ENCODE assay signal across 9 mouse cellular contexts in genomic region chr15:6386961-6387728, GRCm38 (mm10). TPM values are rescaled to one million over a fixed set of nuclear protein-coding genes. Genes with fewer than 3 reads are reported as not detected.
DNase-seq lines count a peak whose midpoint lies in the region; ATAC-seq and TF ChIP-seq lines count a peak whose summit lies in the region.
"Had no signal": no experiment of that assay in that cellular context is flagged by ENCODE, and none has a peak within 500 bp of the region (broad histone marks: within the 10 kb centered on the region; RNA-seq: fewer than 3 reads in every experiment).

No protein-coding gene starts in this region.

- H3K27me3 ChIP-seq in heart, embryonic 15.5 days = no peaks in the 10 kb centered on the region
- H3K27me3 ChIP-seq in limb, embryonic 15.5 days = no peaks in the 10 kb centered on the region
- H3K27me3 ChIP-seq in stomach, embryonic 14.5 days (ENCODE audit: control insufficient read depth, insufficient read depth, low read length) = no peaks in the 10 kb centered on the region
- H3K27me3 ChIP-seq: CH12.LX had no signal

- peak overlapping the region; percentile 87 for H3K27ac ChIP-seq in gastrocnemius, adult 2 months
- peak overlapping the region; percentile 72 for H3K27ac ChIP-seq in heart, embryonic 15.5 days
- H3K27ac ChIP-seq in limb, embryonic 15.5 days = peak overlapping the region; percentile 85
- peak overlapping the region; percentile 30; the same call in 1 of the 2 replicates for H3K27ac ChIP-seq in stomach, embryonic 14.5 days (ENCODE audit: low read length)

- peak overlapping the region; percentile 64 for H3K9ac ChIP-seq in heart, embryonic 15.5 days
- peak overlapping the region; percentile 47 for H3K9ac ChIP-seq in limb, embryonic 15.5 days
- peak overlapping the region; percentile 46 for H3K9ac ChIP-seq in stomach, embryonic 14.5 days (replicated peaks; ENCODE audit: low read depth, low read length)

- H3K4me1 ChIP-seq in heart, embryonic 15.5 days (replicated peaks) = peaks cover 48% of the 10 kb centered on the region
- peaks cover 49% of the 10 kb centered on the region for H3K4me1 ChIP-seq in limb, embryonic 15.5 days
- H3K4me1 ChIP-seq in stomach, embryonic 14.5 days (ENCODE audit: control insufficient read depth, insufficient read depth, low read length) = peaks cover 8% of the 10 kb centered on the region; the same call in 1 of the 2 replicates

- intact Hi-C loops in gastrocnemius, adult 2 months (cut with DNase I) = no loop called here

- DNase-seq in gastrocnemius, adult 2 months = no peak
- DNase-seq in gastrocnemius, postnatal 25 days = no peak
- peak; percentile 19 for DNase-seq in brain, embryonic 14.5 days (ENCODE audit: low read depth)
- no peak for DNase-seq in ovary, postnatal 10 days (ENCODE audit: low spot score)
- DNase-seq in spleen, postnatal 10 days (ENCODE audit: low spot score in 2 of 2) = no peak

- no peaks in the 10 kb centered on the region for H3K36me3 ChIP-seq in heart, embryonic 15.5 days
- no peaks in the 10 kb centered on the region for H3K36me3 ChIP-seq in limb, embryonic 15.5 days
- H3K36me3 ChIP-seq in stomach, embryonic 14.5 days (ENCODE audit: control insufficient read depth, insufficient read depth, low read length) = no peaks in the 10 kb centered on the region

- H3K4me2 ChIP-seq in heart, embryonic 15.5 days = peak overlapping the region; percentile 88
- H3K4me2 ChIP-seq in limb, embryonic 15.5 days = peak overlapping the region; percentile 67
- peak overlapping the region; percentile 47 for H3K4me2 ChIP-seq in stomach, embryonic 14.5 days (replicated peaks; ENCODE audit: low read depth, low read length)

- TF ChIP-seq POLR2A in brain, embryonic 14.5 days (IDR thresholded peaks at IDR 0.05; ENCODE audit: borderline replicate concordance, extremely low read depth, insufficient read depth, insufficient read length, poor library complexity, severe bottlenecking) = no peak

- peak overlapping the region; percentile 70 for H3K4me3 ChIP-seq in gastrocnemius, adult 2 months
- peak overlapping the region; percentile 62 for H3K4me3 ChIP-seq in heart, embryonic 15.5 days
- peak overlapping the region; percentile 56 for H3K4me3 ChIP-seq in limb, embryonic 15.5 days
- H3K4me3 ChIP-seq in stomach, embryonic 14.5 days (ENCODE audit: low read depth, low read length) = peak overlapping the region; percentile 45

- H3K9me3 ChIP-seq in heart, embryonic 15.5 days (replicated peaks) = no peaks in the 10 kb centered on the region
- no peaks in the 10 kb centered on the region for H3K9me3 ChIP-seq in limb, embryonic 15.5 days
- H3K9me3 ChIP-seq in stomach, embryonic 14.5 days (ENCODE audit: control insufficient read depth, low read depth, low read length) = no peaks in the 10 kb centered on the region

- TF ChIP-seq CTCF in gastrocnemius, adult 2 months (IDR thresholded peaks at IDR 0.05) = no peak
- TF ChIP-seq CTCF in brain, embryonic 14.5 days (IDR thresholded peaks at IDR 0.05; ENCODE audit: borderline replicate concordance, extremely low read depth, insufficient read depth, insufficient read length) = no peak

- ATAC-seq in heart, embryonic 15.5 days (replicated peaks; ENCODE audit: insufficient number of reproducible peaks, insufficient read depth, low FRiP score, low read depth) = no peak
- no peak for ATAC-seq in limb, embryonic 15.5 days (ENCODE audit: insufficient number of reproducible peaks, low FRiP score, low TSS enrichment, low read depth)
- ATAC-seq in stomach, embryonic 14.5 days (ENCODE audit: insufficient number of reproducible peaks, insufficient read depth, low FRiP score, low read depth) = no peak

- 6% methylated on average over 19 of the region's 19 CpGs for WGBS in heart, embryonic 15.5 days
- 1% methylated on average over 19 of the region's 19 CpGs for WGBS in limb, embryonic 15.5 days
- WGBS in stomach, embryonic 14.5 days = 6% methylated on average over 19 of the region's 19 CpGs

RNA-seq across cellular contexts. Expression of gene C9, which starts 58.0 kb away (rescaled TPM):
- not detected for total RNA-seq in gastrocnemius, adult 2 months (2021)
- total RNA-seq in gastrocnemius, postnatal 25 days (2021) = not detected
- polyA plus RNA-seq in brain, embryonic 14.5 days (2012; rRNA removed) = 0.10 TPM in 1 of 2 replicates, not detected in the other
- not detected in 2 replicates for polyA plus RNA-seq in heart, embryonic 15.5 days (2015; fragmentation: Nextera tagmentation; extraction: Ambion mirVana)
- polyA plus RNA-seq in limb, embryonic 15.5 days (2015; fragmentation: Nextera tagmentation; extraction: Ambion mirVana) = not detected in 2 replicates
- polyA plus RNA-seq in stomach, embryonic 14.5 days (2014; fragmentation: Nextera tagmentation; extraction: Ambion mirVana) = 0.24 TPM in 1 of 2 replicates, not detected in the other
- total RNA-seq: CH12.LX had no signal

Comparison
In these comparisons a context has a peak if more than half of its experiments do, and no peak if none do; other contexts are left out.
1. H3K27ac ChIP-seq: peak in every context shown above with its lines; median percentile 87 in gastrocnemius, adult 2 months; 85 in limb, embryonic 15.5 days; 72 in heart, embryonic 15.5 days; 30 in stomach, embryonic 14.5 days.